Mouse (Mus musculus) stomach, postnatal 0 days (tissue): ENCODE data around the gene Fgfr2. TPM values are rescaled to one million over a fixed set of nuclear protein-coding genes. Genes with fewer than 3 reads are reported as not detected.
"Not testable (repeated sequence)": the region's sequence is repeated elsewhere in the genome, so short reads cannot be mapped to it uniquely, and the experiment has no call there.

Source experiments
- ATAC-seq: fragments of 200-750 bp; cut with Nextera tagmentation; 2 replicates; pipeline ENCODE4 v1.8.0; 2017; ENCODE audit not compliant: low FRiP score, low TSS enrichment
- DNase-seq: peaks from one replicate; pipeline ENCODE4 v3.0.0-alpha.2; 2016; ENCODE audit warnings: low spot score
- H3K27ac ChIP-seq: fragments of 300-500 bp; sonication (generic); replicated peaks from 2 replicates; pipeline ENCODE4 v1.5.1; 2014; ENCODE audit warnings: mild to moderate bottlenecking, control low read depth
- H3K27me3 ChIP-seq: fragments of 300-500 bp; sonication (generic); 2 replicates; pipeline ENCODE4 v1.6.1; 2014; ENCODE audit warnings: low read length; ENCODE audit not compliant: control insufficient read depth, insufficient read depth
- H3K36me3 ChIP-seq: fragments of 300-500 bp; sonication (generic); 2 replicates; pipeline ENCODE4 v1.6.1; 2014; ENCODE audit warnings: low read length, mixed read lengths; ENCODE audit not compliant: control insufficient read depth, insufficient read depth
- H3K4me1 ChIP-seq: fragments of 300-500 bp; sonication (generic); replicated peaks from 2 replicates; pipeline ENCODE4 v1.6.1; 2014; ENCODE audit warnings: antibody characterized with exemption; ENCODE audit not compliant: control insufficient read depth, insufficient read depth
- H3K4me2 ChIP-seq: fragments of 300-500 bp; sonication (generic); replicated peaks from 2 replicates; pipeline ENCODE4 v1.6.1; 2014; ENCODE audit warnings: low read depth, mild to moderate bottlenecking, control low read depth, moderate library complexity
- H3K4me3 ChIP-seq: fragments of 300-500 bp; sonication (generic); 2 replicates; pipeline ENCODE4 v1.5.1; 2014; ENCODE audit warnings: low read depth, low read length, control low read depth
- H3K9ac ChIP-seq: fragments of 300-500 bp; sonication (generic); 2 replicates; pipeline ENCODE4 v1.6.1; 2014; ENCODE audit warnings: mild to moderate bottlenecking, low read length, control low read depth, mixed read lengths
- H3K9me3 ChIP-seq: fragments of 300-500 bp; sonication (generic); 2 replicates; pipeline ENCODE4 v1.6.1; 2016; ENCODE audit warnings: low read length; ENCODE audit not compliant: control insufficient read depth
- CTCF ChIP-seq: IDR thresholded peaks from 2 replicates; pipeline ENCODE4 v1.5.1; 2016; ENCODE audit warnings: antibody characterized with exemption, low read depth, mild to moderate bottlenecking, moderate library complexity
- EP300 ChIP-seq: optimal IDR thresholded peaks from 2 replicates; pipeline ENCODE3; 2016; ENCODE audit warnings: antibody characterized with exemption
- WGBS: fragments of 180-500 bp; shearing (Covaris S2); extraction: QIAGEN DNeasy Blood & Tissue Kit; methylation state at CpG from one replicate; pipeline ENCODE4 v1.1.7; 2014; 5-methylcytosine and 5-hydroxymethylcytosine counted together
- polyA plus RNA-seq: library from polyadenylated mRNA; unstranded; fragments of >200 nt; fragmentation: Nextera tagmentation; extraction: Ambion mirVana; gene quantifications from 2 replicates; pipeline ENCODE4 v1.2.1, GENCODE M21; 2015

Fgfr2 gene
- polyA plus RNA-seq, 1 experiment from 2014 or later, result 60.8 TPM

DNA sequence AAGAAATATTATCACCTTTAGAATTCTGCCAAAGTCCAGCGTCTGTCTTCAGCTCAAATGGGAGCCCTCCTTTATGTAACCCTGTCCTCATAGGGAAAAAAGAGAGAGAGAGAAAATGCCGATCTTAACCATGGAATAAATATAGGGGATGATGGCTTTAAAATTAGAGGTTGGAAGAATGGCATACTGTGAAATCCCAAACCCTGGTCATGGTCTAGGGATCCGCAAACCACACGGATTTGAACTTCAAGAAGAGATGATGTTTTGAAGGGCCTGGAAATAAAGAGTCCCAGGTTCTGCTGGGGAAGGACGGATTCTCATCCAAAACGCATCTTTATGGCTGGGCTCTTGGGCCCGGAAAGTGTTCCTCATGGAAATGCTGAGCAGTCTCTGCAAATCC, 2975.9 kb downstream of the Fgfr2 start:
- no peak overlapping the region for H3K27ac ChIP-seq
- 76% methylated on average over 7 of the region's 7 CpGs for WGBS
- H3K9ac ChIP-seq, result no peak overlapping the region
- no peaks in the 10 kb centered on the region for H3K9me3 ChIP-seq
- no peaks in the 10 kb centered on the region for H3K36me3 ChIP-seq
- ATAC-seq, result no peak
- no peaks in the 10 kb centered on the region for H3K4me1 ChIP-seq
- H3K4me3 ChIP-seq, result no peak overlapping the region
- DNase-seq, result no peak
- H3K27me3 ChIP-seq, result no peaks in the 10 kb centered on the region
- TF ChIP-seq CTCF, result no peak
- TF ChIP-seq EP300, result no peak
- no peak overlapping the region for H3K4me2 ChIP-seq

DNA sequence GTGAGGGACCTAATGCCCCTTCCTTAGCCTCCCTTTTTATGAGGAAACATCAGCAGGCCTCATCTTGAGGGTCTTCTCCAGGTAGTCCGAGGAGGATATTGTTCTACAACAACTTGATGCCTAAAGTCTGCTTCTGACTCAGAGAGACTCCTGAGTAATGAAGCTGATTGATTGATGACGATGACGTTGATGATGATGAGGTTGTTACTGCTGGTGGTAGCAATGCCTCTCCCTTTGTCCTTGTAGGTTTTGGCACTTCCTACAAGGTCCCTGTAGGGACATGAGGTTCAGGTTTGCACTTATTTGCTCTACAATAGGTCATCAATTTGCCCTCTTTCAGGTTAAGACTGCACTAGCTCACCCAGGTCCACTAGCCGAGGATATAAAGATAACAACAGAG, 2977.9 kb downstream of the Fgfr2 start:
- H3K9ac ChIP-seq, result no peak overlapping the region
- no peak overlapping the region for H3K27ac ChIP-seq
- WGBS, result 89% methylated on average over 4 of the region's 4 CpGs
- no peak overlapping the region for H3K4me2 ChIP-seq
- ATAC-seq, result no peak
- no peaks in the 10 kb centered on the region for H3K36me3 ChIP-seq
- no peak for TF ChIP-seq EP300
- no peak for TF ChIP-seq CTCF
- no peak for DNase-seq
- no peak overlapping the region for H3K4me3 ChIP-seq
- H3K4me1 ChIP-seq, result no peaks in the 10 kb centered on the region; the same call in 1 of the 2 replicates
- no peaks in the 10 kb centered on the region for H3K9me3 ChIP-seq
- H3K27me3 ChIP-seq, result no peaks in the 10 kb centered on the region

DNA sequence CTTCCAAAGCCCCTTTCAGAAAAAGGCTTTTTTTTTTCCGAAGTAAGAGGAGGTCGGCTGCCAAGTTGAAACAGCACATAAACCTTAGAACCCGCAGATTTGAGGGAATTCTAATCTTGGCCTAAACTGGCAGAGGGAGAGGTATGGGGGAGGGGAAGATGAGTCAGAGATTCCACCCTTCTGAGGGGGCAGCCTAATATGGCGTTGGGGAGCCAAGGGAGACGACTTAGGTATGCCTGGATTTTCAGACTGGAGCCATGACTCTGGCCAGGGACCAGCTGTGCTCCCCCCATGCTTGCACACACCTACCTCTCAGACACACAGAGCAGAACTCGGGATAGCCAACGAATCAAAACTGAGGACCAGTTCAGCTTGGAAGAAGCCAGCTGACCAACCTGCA, 2979.8 kb downstream of the Fgfr2 start:
- no peaks in the 10 kb centered on the region for H3K27me3 ChIP-seq
- H3K4me3 ChIP-seq, result no peak overlapping the region
- H3K9me3 ChIP-seq, result no peaks in the 10 kb centered on the region
- H3K4me1 ChIP-seq, result no peaks in the 10 kb centered on the region; the same call in 1 of the 2 replicates
- H3K36me3 ChIP-seq, result no peaks in the 10 kb centered on the region
- no peak overlapping the region for H3K9ac ChIP-seq
- DNase-seq, result peak; percentile 30
- ATAC-seq, result peak; percentile 82
- H3K27ac ChIP-seq, result peak overlapping the region; percentile 76
- WGBS, result 57% methylated on average over 7 of the region's 7 CpGs
- no peak for TF ChIP-seq CTCF
- peak; percentile 20 for TF ChIP-seq EP300
- no peak overlapping the region for H3K4me2 ChIP-seq

DNA sequence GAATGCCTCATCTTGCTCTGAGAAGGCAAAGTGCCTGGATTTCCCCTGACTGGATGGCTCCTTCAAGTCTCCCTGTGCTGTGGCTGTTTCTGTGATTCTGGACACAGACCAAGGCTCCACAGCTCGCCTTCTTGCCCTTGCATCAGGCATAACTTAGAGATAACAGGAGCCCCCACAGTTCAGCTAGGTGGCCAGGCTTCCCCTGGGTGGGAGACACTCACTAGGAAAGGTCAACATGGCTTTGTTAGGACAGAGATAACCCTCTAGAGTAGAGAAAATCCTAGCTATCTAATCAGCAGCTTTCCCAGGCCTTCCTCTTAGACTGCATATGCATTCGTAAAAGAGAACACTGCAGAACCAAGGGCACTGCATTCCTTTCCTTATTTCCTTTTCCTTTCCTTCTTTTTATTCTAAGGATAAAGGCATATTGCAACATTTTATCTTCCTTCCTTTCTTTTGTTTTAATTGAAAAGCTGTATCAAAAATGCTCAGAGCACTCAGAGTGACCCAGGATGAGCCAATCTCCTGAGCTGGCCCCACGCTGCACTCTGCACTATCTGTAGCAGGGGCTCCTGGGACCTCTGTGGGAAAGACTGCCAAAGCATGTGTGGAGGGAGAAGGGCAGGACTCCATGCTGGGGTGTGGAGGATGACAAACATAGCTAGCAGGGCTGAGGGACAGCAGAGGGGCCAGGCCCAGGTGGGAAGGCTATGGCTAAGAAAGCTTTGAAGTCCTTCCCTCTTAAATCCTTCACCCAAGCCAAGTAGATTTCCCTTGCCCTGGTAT, 2981.9 kb downstream of the Fgfr2 start:
- no peaks in the 10 kb centered on the region for H3K9me3 ChIP-seq
- no peak overlapping the region for H3K27ac ChIP-seq
- H3K4me1 ChIP-seq, result no peaks in the 10 kb centered on the region; the same call in 1 of the 2 replicates
- no peaks in the 10 kb centered on the region for H3K36me3 ChIP-seq
- 57% methylated on average over 3 of the region's 3 CpGs for WGBS
- no peak overlapping the region for H3K9ac ChIP-seq
- no peak for TF ChIP-seq CTCF
- TF ChIP-seq EP300, result no peak
- no peak overlapping the region for H3K4me3 ChIP-seq
- no peak for DNase-seq
- H3K4me2 ChIP-seq, result no peak overlapping the region
- no peaks in the 10 kb centered on the region for H3K27me3 ChIP-seq
- ATAC-seq, result no peak

DNA sequence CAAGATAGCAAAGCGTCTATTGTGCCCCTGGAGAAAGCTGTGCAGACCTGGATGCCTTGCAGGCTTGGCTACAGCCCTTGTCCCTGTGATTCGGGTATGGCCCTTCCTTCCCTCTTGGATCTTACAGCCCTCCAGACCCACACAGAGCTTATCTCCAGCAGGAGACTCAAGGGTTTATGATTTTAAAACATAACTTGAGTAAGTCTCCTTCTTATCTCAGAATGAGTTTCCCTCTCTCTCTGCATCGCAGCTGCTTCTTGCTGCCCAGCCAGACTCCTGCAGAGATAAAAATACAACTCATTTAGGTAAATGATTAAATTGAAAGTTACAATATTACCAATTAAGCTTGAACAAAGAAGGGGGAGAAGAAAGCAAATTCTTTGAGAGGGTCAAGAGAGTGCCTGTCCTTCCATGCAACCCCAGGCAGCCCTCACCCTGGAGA, 2988.2 kb downstream of the Fgfr2 start:
- H3K27ac ChIP-seq, result no peak overlapping the region
- no peaks in the 10 kb centered on the region for H3K36me3 ChIP-seq
- H3K9ac ChIP-seq, result no peak overlapping the region
- no peak overlapping the region for H3K4me2 ChIP-seq
- DNase-seq (no peak), ATAC-seq (no peak)
- H3K4me1 ChIP-seq, result no peaks in the 10 kb centered on the region
- no peak overlapping the region for H3K4me3 ChIP-seq
- H3K9me3 ChIP-seq, result no peaks in the 10 kb centered on the region
- TF ChIP-seq EP300, result no peak
- TF ChIP-seq CTCF, result no peak
- WGBS, result 37% methylated on average over 3 of the region's 3 CpGs
- H3K27me3 ChIP-seq, result no peaks in the 10 kb centered on the region

DNA sequence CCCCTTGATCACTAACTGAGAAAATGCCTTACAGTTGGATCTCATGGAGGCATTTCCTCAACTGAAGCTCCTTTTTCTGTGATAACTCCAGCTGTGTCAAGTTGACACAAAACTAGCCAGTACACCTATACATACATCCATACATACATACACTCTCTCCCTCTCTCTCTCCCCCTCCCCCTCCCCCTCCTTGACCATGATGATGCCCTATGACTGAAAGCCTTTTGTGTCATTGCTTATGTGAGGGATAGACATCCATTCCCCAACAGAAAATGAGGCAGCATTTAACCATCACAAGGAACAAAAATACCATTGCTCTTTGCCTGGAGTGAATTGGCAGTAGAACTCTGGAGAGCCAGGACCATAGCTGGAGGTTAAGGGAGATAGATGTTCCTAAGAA, 2988.7 kb downstream of the Fgfr2 start:
- H3K4me2 ChIP-seq, H3K36me3 ChIP-seq, H3K9ac ChIP-seq, H3K4me3 ChIP-seq, H3K27me3 ChIP-seq, DNase-seq, H3K9me3 ChIP-seq, H3K4me1 ChIP-seq, H3K27ac ChIP-seq, ATAC-seq: not testable (repeated sequence)
